Mouse (Mus musculus): Measurements from ENCODE around the gene Lcn5.
A peak's percentile ranks its signal among the peaks of the same experiment; 100 is the strongest.

The Lcn5 gene

DNA sequence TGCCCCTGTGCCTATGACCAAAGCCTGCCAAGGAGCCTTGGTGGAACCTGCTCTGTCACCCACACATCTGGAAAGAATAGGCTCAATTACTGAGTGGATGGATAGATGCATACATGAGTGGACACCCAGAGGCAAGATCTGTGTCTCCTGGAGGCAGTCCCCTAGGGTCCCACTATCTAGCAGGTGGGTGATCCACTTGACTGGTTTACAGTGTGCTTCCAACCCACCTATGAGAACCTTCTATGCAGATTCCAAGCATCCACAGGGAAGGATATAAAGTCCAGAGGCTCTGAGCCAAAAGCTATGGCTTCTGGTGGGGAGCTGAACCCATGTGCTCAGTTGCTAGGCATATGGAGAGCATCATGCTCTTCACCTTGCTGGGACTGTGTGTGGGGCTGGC lies at the start of gene Lcn5:
Lcn5 (plus strand) TSS at position 301 of the 400 bp plus-strand sequence.
- DNase-seq (ENCODE audit: low read depth), result no peak

- no peak for DNase-seq (ENCODE audit: low read depth)
Measured at GRCm38 (mm10) chr2:25608671-25609070, 49.1 kb upstream of the Lcn5 start.

DNA sequence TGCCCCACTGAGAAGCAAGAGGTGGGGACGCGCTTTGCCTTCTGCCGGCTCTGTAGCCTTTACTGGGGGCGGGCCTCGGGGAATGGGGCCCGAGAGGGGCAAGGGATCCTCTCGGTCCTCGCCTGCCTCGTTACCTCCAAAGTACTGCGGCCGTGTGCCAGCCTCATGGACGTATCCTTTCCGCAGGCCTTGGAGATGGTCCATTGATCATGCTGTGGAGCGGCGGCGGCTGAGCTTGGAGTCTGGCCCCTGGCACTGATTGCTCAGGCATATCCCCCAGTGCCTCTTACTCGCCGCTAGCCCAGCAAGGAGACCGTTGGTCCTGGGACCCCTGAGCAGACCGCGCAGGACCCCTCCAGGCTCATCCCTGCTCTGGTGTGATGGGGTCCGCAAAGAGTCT lies 41.4 kb upstream of the Lcn5 start:
- no peak for DNase-seq (ENCODE audit: low read depth)

GRCm38 (mm10) chr2:25617578-25617977 lies 40.2 kb upstream of the Lcn5 start, which contains the start of gene Ccdc183:
Ccdc183 (minus strand) TSS chr2:25617678.
- no peak for DNase-seq (ENCODE audit: low read depth)

DNA sequence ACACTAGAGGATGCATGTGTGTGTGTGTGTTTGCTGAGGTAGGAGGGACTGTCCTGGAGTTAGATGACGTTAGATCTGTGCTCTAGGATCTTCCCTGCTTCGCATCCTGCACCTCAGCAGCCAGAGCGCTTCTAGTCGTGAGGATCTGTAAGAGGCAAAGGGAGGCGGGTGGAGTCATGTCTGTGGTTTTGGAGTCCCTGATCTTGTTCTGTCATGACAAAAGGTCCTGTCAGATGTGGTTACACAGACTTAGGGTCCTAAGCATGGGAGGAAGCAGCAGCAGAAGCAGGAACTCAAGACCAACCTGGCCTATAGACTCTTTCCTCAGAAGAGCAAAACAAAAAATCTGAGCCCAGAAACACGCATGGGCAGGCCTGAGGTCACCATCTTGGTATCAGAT lies 37.4 kb upstream of the Lcn5 start:
- no peak for DNase-seq (ENCODE audit: low read depth)

DNA sequence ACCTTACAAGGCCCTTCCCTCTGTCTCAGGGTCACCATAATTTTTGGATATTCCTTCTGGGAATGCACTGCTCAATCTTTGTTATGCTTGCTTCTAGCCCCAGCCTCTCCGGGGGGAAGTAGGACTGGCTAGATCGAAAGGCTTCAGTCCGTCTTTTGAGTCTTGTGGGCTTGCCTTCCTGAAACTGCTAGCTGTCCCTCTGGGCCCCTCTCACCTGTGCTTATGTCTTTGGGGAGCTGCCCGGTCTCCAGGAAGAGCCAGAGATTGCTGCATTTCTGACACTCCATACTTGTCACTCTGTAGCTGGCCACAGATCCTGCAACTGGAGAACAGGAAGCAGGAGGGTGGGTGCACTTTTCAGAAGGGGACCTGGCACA lies 36.9 kb upstream of the Lcn5 start:
- no peak for DNase-seq (ENCODE audit: low read depth)

- DNase-seq (ENCODE audit: low read depth), result peak; percentile 91
Measured at GRCm38 (mm10) chr2:25621229-25622200, 36.2 kb upstream of the Lcn5 start, which contains the start of gene Tmem141. Tmem141 (minus strand) TSS chr2:25622005.

- DNase-seq (ENCODE audit: low read depth), result no peak
Measured at GRCm38 (mm10) chr2:25625986-25626385, 31.8 kb upstream of the Lcn5 start.

- DNase-seq (ENCODE audit: low read depth), result no peak
Measured at GRCm38 (mm10) chr2:25627811-25628210, 29.9 kb upstream of the Lcn5 start, which contains the start of gene Fcna. Fcna (minus strand) TSS chr2:25628030.

- DNase-seq (ENCODE audit: low read depth), result no peak
Measured at GRCm38 (mm10) chr2:25628738-25629137, 29.0 kb upstream of the Lcn5 start.

GRCm38 (mm10) chr2:25633616-25634015 lies 24.1 kb upstream of the Lcn5 start:
- DNase-seq (ENCODE audit: low read depth), result no peak

DNA sequence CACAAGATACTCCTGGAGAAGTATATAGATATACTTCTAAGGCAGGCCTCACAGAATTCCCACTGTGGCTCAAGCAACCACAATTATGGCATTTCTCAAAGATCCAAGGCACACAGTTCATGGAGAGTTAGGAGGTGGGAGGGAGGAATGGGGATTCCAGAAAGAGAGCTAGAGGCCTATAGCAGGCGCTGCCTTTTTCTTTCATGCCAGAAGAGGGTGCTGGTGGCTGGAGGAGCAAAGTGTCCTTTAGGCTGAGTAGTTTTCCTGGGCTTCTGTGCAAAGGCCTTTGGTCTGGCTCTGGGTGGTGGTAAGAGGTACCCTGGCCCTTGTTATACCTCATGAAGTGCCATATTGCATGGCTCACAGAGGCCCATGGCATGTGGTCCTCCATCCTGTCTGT lies 23.7 kb upstream of the Lcn5 start:
- DNase-seq (ENCODE audit: low read depth), result peak; percentile 21

GRCm38 (mm10) chr2:25639890-25640289 lies 17.9 kb upstream of the Lcn5 start:
- DNase-seq (ENCODE audit: low read depth), result peak; percentile 58

DNA sequence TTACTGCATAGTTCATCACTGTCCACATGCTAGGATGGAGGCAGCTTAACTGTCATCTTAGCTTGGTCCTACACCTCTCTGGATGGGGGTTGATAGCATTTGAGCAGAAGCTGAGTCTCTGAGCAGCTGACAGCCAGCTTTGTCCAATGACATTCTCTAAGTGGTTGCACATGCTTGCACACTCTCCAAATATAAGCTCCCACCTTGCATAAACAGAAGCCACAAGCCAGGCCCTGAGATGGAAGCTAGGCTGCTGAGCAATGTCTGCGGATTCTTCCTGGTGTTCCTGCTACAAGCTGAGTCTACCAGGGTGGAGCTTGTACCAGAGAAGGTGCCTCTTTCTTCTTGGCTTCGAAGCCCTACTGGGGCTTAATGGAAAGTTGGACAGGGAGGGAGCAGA lies 4.8 kb upstream of the Lcn5 start, which contains the start of gene Lcn8:
Lcn8 (plus strand) TSS at position 219 of the 400 bp plus-strand sequence.
- DNase-seq (ENCODE audit: low read depth), result no peak

GRCm38 (mm10) chr2:25654502-25654901 lies 3.2 kb upstream of the Lcn5 start:
- DNase-seq (ENCODE audit: low read depth), result no peak

DNA sequence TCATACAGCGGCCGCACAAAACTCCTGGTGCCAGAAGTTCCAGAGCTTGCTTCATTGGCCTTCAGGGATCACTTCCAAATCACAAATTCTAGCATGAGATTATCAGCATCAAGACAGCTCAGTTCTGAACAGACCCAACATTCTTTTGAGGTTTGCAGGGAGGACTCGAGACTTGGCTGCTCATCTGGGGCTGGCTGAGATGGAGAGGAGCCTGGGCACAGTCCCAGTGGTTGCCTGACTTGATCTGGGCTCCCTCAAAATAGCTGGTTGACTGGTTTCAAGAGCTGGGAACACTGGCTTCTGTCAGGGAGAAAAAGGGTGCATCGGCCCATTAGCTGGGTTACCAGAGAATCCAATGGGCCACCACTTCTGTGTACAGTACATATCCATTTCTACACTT lies 1.1 kb upstream of the Lcn5 start:
- DNase-seq (ENCODE audit: low read depth), result no peak

DNA sequence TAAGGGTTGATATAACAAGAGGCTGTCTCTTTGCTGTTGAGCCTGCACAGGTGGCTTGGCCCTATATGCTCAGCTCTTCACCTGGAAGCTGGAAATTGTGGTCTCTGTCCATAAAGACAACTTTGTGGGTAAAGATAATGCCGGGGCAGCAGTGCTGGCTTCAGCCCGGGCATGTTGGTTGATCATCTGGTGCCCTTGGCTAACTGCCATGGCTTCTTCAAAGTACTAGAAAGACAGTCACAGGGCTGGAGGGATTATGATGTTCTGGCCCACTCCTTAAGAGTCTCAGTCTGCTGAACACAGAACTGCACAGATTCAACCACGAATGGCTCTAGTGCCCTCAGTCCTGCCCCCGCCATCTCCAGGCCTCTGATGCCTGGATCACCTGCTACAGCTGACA lies 506 bp upstream of the Lcn5 start:
- DNase-seq (ENCODE audit: low read depth), result no peak

DNA sequence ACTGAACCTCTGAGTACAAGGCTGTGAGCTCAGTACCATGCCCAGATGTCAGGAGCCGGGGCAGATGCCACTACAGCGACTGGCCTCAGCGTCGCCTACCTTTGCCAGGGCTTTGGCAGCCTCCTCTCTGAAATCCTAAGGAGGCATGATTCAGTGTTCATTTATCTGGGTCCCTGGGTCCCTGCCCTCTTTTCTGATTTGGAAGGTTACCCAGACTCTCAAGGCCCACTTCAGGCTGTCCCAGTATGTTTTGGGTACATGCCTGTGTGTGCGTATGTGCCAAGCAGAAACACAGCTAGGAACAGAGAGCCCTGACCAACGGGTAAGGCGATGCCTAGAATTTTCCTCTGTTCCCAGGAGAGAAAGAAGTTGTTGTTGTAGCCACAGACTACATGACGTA lies 2.5 kb downstream of the Lcn5 start:
- DNase-seq (ENCODE audit: low read depth), result no peak

DNA sequence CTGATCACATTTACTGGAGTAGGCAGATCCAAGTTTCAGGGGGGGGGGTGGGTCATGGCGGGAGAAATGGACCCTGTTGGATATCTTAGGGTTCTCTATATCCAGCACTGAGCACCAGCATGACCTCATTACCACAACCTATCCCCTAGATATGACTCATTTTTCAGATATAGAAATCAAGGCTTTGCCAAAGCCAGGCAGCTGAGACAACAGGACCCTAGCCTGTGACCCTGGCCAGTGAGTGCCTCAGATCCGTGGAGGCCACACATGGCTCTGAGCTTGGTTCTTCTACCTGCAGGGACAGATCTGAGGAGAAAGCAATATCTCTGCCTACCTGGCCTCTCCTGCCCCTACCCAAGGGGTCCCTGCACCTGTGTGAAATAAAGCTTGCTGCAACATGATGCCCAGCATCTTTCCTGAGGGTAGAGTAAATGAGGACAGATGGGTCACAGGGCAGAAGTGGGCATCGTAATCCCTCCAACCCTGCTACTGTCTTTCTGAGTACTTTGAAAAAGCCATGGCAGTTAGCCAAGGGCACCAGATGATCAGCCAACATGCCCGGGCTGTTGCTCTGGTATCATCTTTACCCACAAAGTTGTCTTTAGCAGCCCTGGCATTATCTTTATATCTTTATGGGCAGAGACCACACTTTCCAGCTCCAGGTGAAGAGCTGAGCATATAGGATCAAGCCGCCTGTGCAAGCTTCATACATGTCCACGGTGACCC lies 3.7 kb downstream of the Lcn5 start:
- DNase-seq (ENCODE audit: low read depth), result no peak

DNA sequence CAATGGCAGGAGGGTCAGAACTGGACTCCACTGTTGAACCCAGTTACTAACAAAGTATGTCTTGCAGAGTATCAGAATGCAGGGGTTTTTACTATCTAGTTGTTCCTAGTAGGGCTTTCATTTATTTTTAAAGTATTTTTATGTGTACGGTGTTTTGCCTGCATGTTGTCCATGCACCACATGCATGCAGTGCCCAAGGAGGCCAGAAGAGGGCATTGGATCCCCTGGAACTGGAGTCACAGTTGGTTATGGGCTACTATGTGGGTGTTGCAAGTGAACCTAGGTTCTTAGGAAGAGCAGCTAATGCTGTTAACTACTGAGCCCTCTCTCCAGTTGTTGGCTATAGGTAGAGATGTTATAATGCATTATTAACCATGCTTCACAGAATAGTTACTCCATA lies 5.8 kb downstream of the Lcn5 start:
- peak; percentile 64 for DNase-seq (ENCODE audit: low read depth)

GRCm38 (mm10) chr2:25664125-25664524 lies 6.4 kb downstream of the Lcn5 start:
- peak; percentile 6 for DNase-seq (ENCODE audit: low read depth)

DNA sequence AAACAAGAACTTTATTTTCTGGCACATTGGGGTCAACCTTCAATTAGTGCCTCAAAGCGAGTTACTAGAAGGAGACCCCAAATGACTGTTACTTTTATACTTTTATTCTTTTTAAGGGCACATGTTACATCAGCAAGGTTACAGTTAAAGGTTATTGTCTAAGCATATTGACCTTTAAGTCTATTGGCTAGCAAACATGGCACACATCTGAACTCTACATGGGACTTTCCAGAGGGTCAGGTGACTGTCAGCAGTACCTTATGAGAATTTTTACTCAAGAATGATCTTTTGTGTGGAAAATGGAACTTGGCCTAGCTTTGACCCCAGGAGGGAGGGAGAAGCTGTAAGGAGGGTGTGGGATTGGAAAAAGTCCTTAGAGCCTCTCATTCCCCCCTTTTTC lies 8.8 kb downstream of the Lcn5 start:
- no peak for DNase-seq (ENCODE audit: low read depth)

DNA sequence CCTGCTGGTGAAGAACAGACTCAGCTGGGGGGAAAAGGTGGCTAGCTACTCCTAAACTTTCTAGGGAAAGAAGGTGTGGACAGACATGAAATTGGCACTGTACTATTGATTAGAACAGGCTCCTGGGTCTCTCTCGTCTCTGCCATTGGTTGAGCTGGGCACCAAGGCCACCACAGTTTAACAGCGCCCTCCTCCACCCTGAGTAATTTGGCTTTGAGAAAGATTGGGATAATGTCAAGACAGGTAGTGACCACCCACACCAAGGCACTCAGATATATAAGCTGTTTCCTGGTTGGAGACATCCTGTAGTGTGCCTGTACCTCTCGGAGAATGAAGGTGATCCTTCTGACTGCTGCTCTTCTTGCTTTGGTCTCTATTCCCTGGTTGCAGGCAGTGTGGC lies 18.7 kb downstream of the Lcn5 start, which contains the start of gene Lcn6:
Lcn6 (plus strand) TSS at position 301 of the 400 bp plus-strand sequence.
- DNase-seq (ENCODE audit: low read depth), result no peak

Data from NIH3T3 (cell line).